Mouse (Mus musculus) testis, adult 2 months (tissue): ENCODE data around the gene Sost. TPM values are rescaled to one million over a fixed set of nuclear protein-coding genes. Genes with fewer than 3 reads are reported as not detected.

Source experiments
- H3K27ac ChIP-seq: fragments of 200-500 bp; 2 replicates; pipeline ENCODE4 v1.5.1; 2012; ENCODE audit warnings: low read depth, low read length; ENCODE audit not compliant: control insufficient read depth, insufficient read depth
- H3K27me3 ChIP-seq: fragments of 200-500 bp; 2 replicates; pipeline ENCODE4 v1.6.1; 2012; ENCODE audit warnings: mild to moderate bottlenecking, low read length, moderate library complexity; ENCODE audit not compliant: control insufficient read depth, insufficient read depth
- H3K36me3 ChIP-seq: fragments of 200-500 bp; 2 replicates; pipeline ENCODE4 v1.6.1; 2012; ENCODE audit warnings: mild to moderate bottlenecking, low read length; ENCODE audit not compliant: control insufficient read depth, insufficient read depth
- H3K4me1 ChIP-seq: fragments of 200-500 bp; 2 replicates; pipeline ENCODE4 v1.6.1; 2012; ENCODE audit warnings: low read length; ENCODE audit not compliant: control insufficient read depth, insufficient read depth
- H3K4me3 ChIP-seq: fragments of 200-500 bp; 2 replicates; pipeline ENCODE4 v1.5.1; 2012; ENCODE audit warnings: low read depth, mild to moderate bottlenecking, low read length, moderate library complexity, mixed read lengths; ENCODE audit not compliant: control insufficient read depth
- CTCF ChIP-seq: fragments of 200-500 bp; IDR thresholded peaks from 2 replicates; pipeline ENCODE4 v1.5.1; 2012; ENCODE audit warnings: low read depth, mild to moderate bottlenecking, inconsistent platforms, low read length, moderate library complexity; ENCODE audit not compliant: control insufficient read depth, insufficient read depth, insufficient replicate concordance
- POLR2A ChIP-seq: fragments of 200-500 bp; IDR thresholded peaks from 2 replicates; pipeline ENCODE4 v1.6.1; 2012; ENCODE audit warnings: low read depth, mild to moderate bottlenecking, inconsistent platforms, low read length, moderate library complexity; ENCODE audit not compliant: control insufficient read depth
- polyA plus RNA-seq: library from polyadenylated mRNA; depleted of rRNA; stranded (reverse); fragments of >200 nt; gene quantifications from 2 replicates; pipeline ENCODE4 v1.2.3, GENCODE M21; 2012; rRNA removed

Sost gene
- polyA plus RNA-seq, 1 experiment = 2.4 TPM

GRCm38 (mm10) chr11:101916772-101917171 is 50.0 kb downstream of the Sost start:
- no peaks in the 10 kb centered on the region for H3K4me1 ChIP-seq
- TF ChIP-seq POLR2A = no peak
- TF ChIP-seq CTCF = no peak
- no peak overlapping the region for H3K27ac ChIP-seq
- H3K36me3 ChIP-seq = no peaks in the 10 kb centered on the region
- H3K4me3 ChIP-seq = no peak overlapping the region
- no peaks in the 10 kb centered on the region for H3K27me3 ChIP-seq

GRCm38 (mm10) chr11:101913591-101913990 is 53.2 kb downstream of the Sost start:
- Histone ChIP-seq H3K36me3 (no peaks in the 10 kb centered on the region), H3K4me3 (no peak overlapping the region), H3K4me1 (peaks cover 5% of the 10 kb centered on the region), H3K27ac (no peak overlapping the region), H3K27me3 (no peaks in the 10 kb centered on the region)
- TF ChIP-seq POLR2A (no peak), CTCF (no peak)

Other genes starting within 250 kb of the Sost start
- 21.0 and 21.3 TPM in 2 replicates for gene Dhx8, start 234.1 kb downstream of the Sost start, polyA plus RNA-seq
- 0.53 and 1.1 TPM in 2 replicates for gene Etv4, start 181.6 kb downstream of the Sost start, polyA plus RNA-seq
- 0.18 and 1.7 TPM in 2 replicates for gene Meox1, start 72.6 kb downstream of the Sost start, polyA plus RNA-seq
- gene Cfap97d1, start 17.3 kb upstream of the Sost start, polyA plus RNA-seq = 72.2 and 94.1 TPM in 2 replicates
- gene Dusp3, start 20.0 kb upstream of the Sost start, polyA plus RNA-seq = 249 and 266 TPM in 2 replicates
- gene Mpp3, start 61.4 kb upstream of the Sost start, polyA plus RNA-seq = 11.0 and 14.7 TPM in 2 replicates
- 2.5 and 2.7 TPM in 2 replicates for gene Cd300lg, start 74.5 kb upstream of the Sost start, polyA plus RNA-seq
- gene Mpp2, start 121.5 kb upstream of the Sost start, polyA plus RNA-seq = 1.2 and 1.5 TPM in 2 replicates
- gene Ppy, start 134.3 kb upstream of the Sost start, polyA plus RNA-seq = not detected in 2 replicates
- 8.2 and 9.4 TPM in 2 replicates for gene Pyy, start 140.8 kb upstream of the Sost start, polyA plus RNA-seq
- gene Nags, start 178.5 kb upstream of the Sost start, polyA plus RNA-seq = 6.2 and 8.0 TPM in 2 replicates
- gene Tmem101, start 189.4 kb upstream of the Sost start, polyA plus RNA-seq = 13.3 and 15.1 TPM in 2 replicates
- gene Lsm12, start 218.3 kb upstream of the Sost start, polyA plus RNA-seq = 41.5 and 41.8 TPM in 2 replicates
- gene G6pc3, start 222.6 kb upstream of the Sost start, polyA plus RNA-seq = 416 and 434 TPM in 2 replicates